Mouse (Mus musculus) ES-CJ7 (cell line): ENCODE measurements around the gene Zic4.

Experiments
- DNase-seq: peaks from one replicate; pipeline ENCODE4 v3.0.0; 2011; ENCODE audit warnings: low read depth, low spot score

The Zic4 gene

GRCm38 (mm10) chr9:91400482-91401093 is 38.4 kb downstream of the Zic4 start:
- DNase-seq = no peak

- DNase-seq = no peak
Observed at GRCm38 (mm10) chr9:91401471-91401870, 39.3 kb downstream of the Zic4 start.

GRCm38 (mm10) chr9:91404229-91404628 is 42.0 kb downstream of the Zic4 start:
- DNase-seq = no peak

GRCm38 (mm10) chr9:91404905-91405752 is 42.9 kb downstream of the Zic4 start:
- DNase-seq = peak; percentile 23

- DNase-seq = peak; percentile 41
Observed at GRCm38 (mm10) chr9:91405753-91406178, 43.6 kb downstream of the Zic4 start.

GRCm38 (mm10) chr9:91406258-91406763 is 44.1 kb downstream of the Zic4 start:
- peak; percentile 26 for DNase-seq

GRCm38 (mm10) chr9:91409771-91410170 is 47.6 kb downstream of the Zic4 start:
- peak; percentile 65 for DNase-seq

- peak; percentile 47 for DNase-seq
Observed at GRCm38 (mm10) chr9:91414007-91414661, 51.9 kb downstream of the Zic4 start.

GRCm38 (mm10) chr9:91420441-91420840 is 58.2 kb downstream of the Zic4 start:
- DNase-seq = no peak
